Mouse (Mus musculus) cerebellum, adult 2 months (tissue): Measurements from ENCODE around the gene Uckl1.

Source experiments
- CTCF ChIP-seq: fragments of 200-500 bp; IDR thresholded peaks from 2 replicates; pipeline ENCODE4 v1.5.1; 2011; ENCODE audit warnings: low read depth, mild to moderate bottlenecking, control low read depth, low read length, moderate library complexity, borderline replicate concordance; ENCODE audit not compliant: insufficient read depth
- POLR2A ChIP-seq: fragments of 200-500 bp; IDR thresholded peaks from 2 replicates; pipeline ENCODE4 v1.6.1; 2011; ENCODE audit warnings: low read length, control low read depth, borderline replicate concordance; ENCODE audit not compliant: insufficient read depth

GRCm38 (mm10) chr2:181602367-181602766, 17.7 kb upstream of the Uckl1 start:
- no peak for TF ChIP-seq POLR2A
- TF ChIP-seq CTCF, result no peak
